Mouse (Mus musculus) liver, adult 2 months (tissue): ENCODE measurements around the gene Sox12. TPM values are rescaled to one million over a fixed set of nuclear protein-coding genes. Genes with fewer than 3 reads are reported as not detected.

ENCODE experiments used
- DNase-seq: peaks from one replicate; pipeline ENCODE4 v3.0.0-alpha.2; 2011; ENCODE audit warnings: low read depth, low spot score; ENCODE audit errors: extremely low read depth
- H3K27ac ChIP-seq: fragments of 200-500 bp; replicated peaks from 2 replicates; pipeline ENCODE4 v1.5.1; 2012; ENCODE audit warnings: low read depth, mild to moderate bottlenecking, control low read depth, inconsistent platforms, low read length; ENCODE audit not compliant: insufficient read depth
- H3K27me3 ChIP-seq: fragments of 200-500 bp; 2 replicates; pipeline ENCODE4 v1.6.1; 2012; ENCODE audit warnings: mild to moderate bottlenecking, moderate library complexity, low read length, inconsistent platforms; ENCODE audit not compliant: control insufficient read depth, insufficient read depth
- H3K36me3 ChIP-seq: fragments of 200-500 bp; 2 replicates; pipeline ENCODE4 v1.6.1; 2012; ENCODE audit warnings: low read length, inconsistent platforms; ENCODE audit not compliant: control insufficient read depth, insufficient read depth
- H3K4me1 ChIP-seq: fragments of 200-500 bp; 2 replicates; pipeline ENCODE4 v1.6.1; 2011; ENCODE audit warnings: low read length; ENCODE audit not compliant: control insufficient read depth, insufficient read depth
- H3K4me3 ChIP-seq: fragments of 200-500 bp; 2 replicates; pipeline ENCODE4 v1.5.1; 2011; ENCODE audit warnings: low read depth, mild to moderate bottlenecking, control low read depth, low read length, moderate library complexity; ENCODE audit not compliant: insufficient read depth
- H3K79me2 ChIP-seq: fragments of 200-500 bp; 2 replicates; pipeline ENCODE4 v1.6.1; 2012; ENCODE audit warnings: inconsistent platforms, mild to moderate bottlenecking, low read length, moderate library complexity; ENCODE audit not compliant: control insufficient read depth, insufficient read depth
- H3K9ac ChIP-seq: fragments of 200-500 bp; 2 replicates; pipeline ENCODE4 v1.6.1; 2012; ENCODE audit warnings: low read depth, mild to moderate bottlenecking, control low read depth, inconsistent platforms, low read length
- CTCF ChIP-seq: fragments of 200-500 bp; IDR thresholded peaks from 2 replicates; pipeline ENCODE4 v1.5.1; 2011; ENCODE audit warnings: low read depth, low read length, control low read depth
- POLR2A ChIP-seq: fragments of 200-500 bp; IDR thresholded peaks from 2 replicates; pipeline ENCODE4 v1.6.1; 2011; ENCODE audit warnings: low read length, control low read depth; ENCODE audit not compliant: insufficient read depth; ENCODE audit errors: extremely low read depth
- WGBS: fragments of 180-500 bp; shearing (Covaris S2); methylation state at CpG from one replicate; pipeline ENCODE4 v1.1.7; 2018; 5-methylcytosine and 5-hydroxymethylcytosine counted together
- polyA plus RNA-seq: library from polyadenylated mRNA; depleted of rRNA; stranded (reverse); fragments of >200 nt; gene quantifications from 2 replicates; pipeline ENCODE4 v1.2.3, GENCODE M21; 2012; rRNA removed
- total RNA-seq: library from RNA; depleted of rRNA; stranded (reverse); fragments of >200 nt; gene quantifications from 2 replicates; pipeline ENCODE4 v1.2.3, GENCODE M21; 2014; rRNA removed

The Sox12 gene
- total and polyA plus RNA-seq, 2 experiments: 0.18 to 1.7 TPM

DNA sequence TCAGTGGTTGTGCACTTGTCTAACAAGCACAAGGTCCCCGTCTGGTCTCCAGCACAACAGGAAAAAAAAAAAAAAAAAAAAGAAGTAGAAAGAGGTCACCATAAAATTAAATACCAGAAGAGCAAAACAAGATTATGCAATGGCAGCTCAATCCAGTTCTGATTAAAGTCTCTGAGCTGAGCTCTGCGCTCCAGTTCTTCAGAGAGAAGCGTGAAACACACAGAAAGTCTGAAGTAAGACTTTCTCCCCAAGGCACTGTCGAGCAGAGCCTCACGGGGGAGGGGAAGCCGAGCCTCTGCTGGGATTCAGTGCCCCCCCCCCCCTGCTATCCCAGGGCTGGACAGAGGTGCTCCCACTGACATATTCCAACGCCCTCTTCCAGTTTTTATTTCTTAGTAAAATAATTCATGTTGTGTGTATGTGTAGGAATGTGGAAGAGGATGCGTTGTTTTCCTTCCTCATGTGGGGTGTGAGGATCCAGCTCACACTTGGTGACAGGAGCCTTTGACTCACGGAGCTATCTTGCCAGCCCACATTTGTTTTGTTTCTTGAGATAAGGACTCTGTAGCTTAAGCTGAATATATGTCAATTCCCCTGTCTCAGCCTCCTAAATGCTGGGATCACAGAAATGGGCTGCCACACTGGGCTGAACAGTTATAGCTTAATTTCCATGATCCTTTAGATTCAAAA is 50.9 kb downstream of the Sox12 start:
- H3K4me3 ChIP-seq: no peak overlapping the region
- no peaks in the 10 kb centered on the region for H3K27me3 ChIP-seq
- H3K4me1 ChIP-seq: peaks cover 12% of the 10 kb centered on the region; the same call in 1 of the 2 replicates
- H3K27ac ChIP-seq: peak overlapping the region; percentile 53
- H3K9ac ChIP-seq: peak overlapping the region; percentile 4; the same call in 1 of the 2 replicates
- no peaks in the 10 kb centered on the region for H3K36me3 ChIP-seq
- peak; percentile 74 for DNase-seq
- 41% methylated on average over 9 of the region's 9 CpGs for WGBS
- TF ChIP-seq POLR2A (no peak), CTCF (no peak)
- no peaks in the 10 kb centered on the region for H3K79me2 ChIP-seq

GRCm38 (mm10) chr2:152345393-152345792 is 52.5 kb downstream of the Sox12 start:
- no peak for TF ChIP-seq POLR2A
- TF ChIP-seq CTCF: no peak
- H3K79me2 ChIP-seq: no peaks in the 10 kb centered on the region
- no peaks in the 10 kb centered on the region for H3K27me3 ChIP-seq
- H3K36me3 ChIP-seq: no peaks in the 10 kb centered on the region
- no peak overlapping the region for H3K9ac ChIP-seq
- no peak overlapping the region for H3K27ac ChIP-seq
- no peak for DNase-seq
- no peak overlapping the region for H3K4me3 ChIP-seq
- H3K4me1 ChIP-seq: peaks cover 12% of the 10 kb centered on the region; the same call in 1 of the 2 replicates
- 96% methylated on average over 6 of the region's 6 CpGs for WGBS

- 86% methylated on average over 5 of the region's 5 CpGs for WGBS
- no peaks in the 10 kb centered on the region for H3K79me2 ChIP-seq
- H3K4me1 ChIP-seq: peaks cover 11% of the 10 kb centered on the region; the same call in 1 of the 2 replicates
- DNase-seq: no peak
- no peaks in the 10 kb centered on the region for H3K36me3 ChIP-seq
- TF ChIP-seq CTCF (no peak), POLR2A (no peak)
- H3K4me3 ChIP-seq: no peak overlapping the region
- H3K27me3 ChIP-seq: no peaks in the 10 kb centered on the region
- H3K27ac ChIP-seq: no peak overlapping the region
- H3K9ac ChIP-seq: no peak overlapping the region
Measured at GRCm38 (mm10) chr2:152344909-152345308, 53.0 kb downstream of the Sox12 start.

DNA sequence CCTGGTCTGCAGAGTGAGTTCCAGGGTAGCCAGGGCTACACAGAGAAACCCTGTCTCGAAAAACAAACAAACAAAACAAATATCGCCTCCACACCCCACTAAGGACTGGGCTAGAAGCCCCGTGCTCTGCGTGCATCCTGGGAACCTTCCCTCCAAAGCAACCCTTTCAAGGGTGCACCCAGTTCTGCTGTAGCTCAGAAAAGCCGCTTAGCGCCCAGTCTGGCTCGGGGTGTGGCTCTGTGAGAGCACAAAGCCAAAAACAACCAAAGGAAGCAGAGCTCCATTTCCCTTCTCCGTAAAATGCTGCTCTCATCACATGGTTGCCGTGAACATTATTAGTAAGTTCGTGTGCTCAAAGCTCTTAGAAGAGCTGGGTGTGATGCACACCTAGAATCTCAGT is 53.5 kb downstream of the Sox12 start:
- peak overlapping the region; percentile 5; the same call in 1 of the 2 replicates for H3K27ac ChIP-seq
- peak; percentile 18 for DNase-seq
- H3K4me3 ChIP-seq: peak overlapping the region; percentile 67
- no peaks in the 10 kb centered on the region for H3K27me3 ChIP-seq
- 17% methylated on average over 10 of the region's 10 CpGs for WGBS
- TF ChIP-seq POLR2A (no peak), CTCF (no peak)
- peak overlapping the region; percentile 10 for H3K9ac ChIP-seq
- H3K79me2 ChIP-seq: no peaks in the 10 kb centered on the region
- H3K4me1 ChIP-seq: peaks cover 9% of the 10 kb centered on the region; the same call in 1 of the 2 replicates
- no peaks in the 10 kb centered on the region for H3K36me3 ChIP-seq

Other genes starting within 250 kb of the Sox12 start
- 82.9 and 99.9 TPM in 2 replicates for gene Csnk2a1, start 171.2 kb downstream of the Sox12 start, total RNA-seq
- 20.7 and 21.1 TPM in 2 replicates for gene Csnk2a1, start 171.2 kb downstream of the Sox12 start, polyA plus RNA-seq
- 13.0 and 15.9 TPM in 2 replicates for gene Tbc1d20, start 104.2 kb downstream of the Sox12 start, total RNA-seq
- gene Tbc1d20, start 104.2 kb downstream of the Sox12 start, polyA plus RNA-seq: 23.6 and 25.1 TPM in 2 replicates
- 43.4 and 47.7 TPM in 2 replicates for gene Rbck1, start 65.4 kb downstream of the Sox12 start, total RNA-seq
- 92.8 and 107 TPM in 2 replicates for gene Rbck1, start 65.4 kb downstream of the Sox12 start, polyA plus RNA-seq
- 14.7 and 16.2 TPM in 2 replicates for gene Trib3, start 54.0 kb downstream of the Sox12 start, total RNA-seq
- 4.9 and 5.4 TPM in 2 replicates for gene Trib3, start 54.0 kb downstream of the Sox12 start, polyA plus RNA-seq
- gene Nrsn2, start 21.4 kb downstream of the Sox12 start, total RNA-seq: not detected in 2 replicates
- not detected in 2 replicates for gene Nrsn2, start 21.4 kb downstream of the Sox12 start, polyA plus RNA-seq
- gene Zcchc3, start 17.0 kb upstream of the Sox12 start, total RNA-seq: 0.37 and 0.47 TPM in 2 replicates
- 0.40 and 0.44 TPM in 2 replicates for gene Zcchc3, start 17.0 kb upstream of the Sox12 start, polyA plus RNA-seq
- not detected in 2 replicates for gene 6820408C15Rik, start 17.5 kb upstream of the Sox12 start, total RNA-seq
- not detected in 2 replicates for gene 6820408C15Rik, start 17.5 kb upstream of the Sox12 start, polyA plus RNA-seq
- gene Defb23, start 66.6 kb upstream of the Sox12 start, total RNA-seq: not detected in 2 replicates
- not detected in 2 replicates for gene Defb23, start 66.6 kb upstream of the Sox12 start, polyA plus RNA-seq
- gene Defb20, start 79.0 kb upstream of the Sox12 start, total RNA-seq: not detected in 2 replicates
- gene Defb20, start 79.0 kb upstream of the Sox12 start, polyA plus RNA-seq: not detected in 2 replicates
- not detected in 2 replicates for gene Defb22, start 92.1 kb upstream of the Sox12 start, total RNA-seq
- gene Defb22, start 92.1 kb upstream of the Sox12 start, polyA plus RNA-seq: not detected in 2 replicates
- not detected in 2 replicates for gene Defb26, start 113.6 kb upstream of the Sox12 start, total RNA-seq
- not detected in 2 replicates for gene Defb26, start 113.6 kb upstream of the Sox12 start, polyA plus RNA-seq
- not detected in 2 replicates for gene Defb28, start 120.2 kb upstream of the Sox12 start, total RNA-seq
- not detected in 2 replicates for gene Defb28, start 120.2 kb upstream of the Sox12 start, polyA plus RNA-seq
- gene Defb29, start 142.0 kb upstream of the Sox12 start, total RNA-seq: not detected in 2 replicates
- not detected in 2 replicates for gene Defb29, start 142.0 kb upstream of the Sox12 start, polyA plus RNA-seq
- not detected in 2 replicates for gene Gm17416, start 171.3 kb upstream of the Sox12 start, total RNA-seq
- not detected in 2 replicates for gene Gm17416, start 171.3 kb upstream of the Sox12 start, polyA plus RNA-seq
- not detected in 2 replicates for gene Defb21, start 174.7 kb upstream of the Sox12 start, total RNA-seq
- not detected in 2 replicates for gene Defb21, start 174.7 kb upstream of the Sox12 start, polyA plus RNA-seq
- not detected in 2 replicates for gene Defb19, start 182.2 kb upstream of the Sox12 start, total RNA-seq
- gene Defb19, start 182.2 kb upstream of the Sox12 start, polyA plus RNA-seq: not detected in 2 replicates
- gene Defb45, start 201.3 kb upstream of the Sox12 start, total RNA-seq: not detected in 2 replicates
- not detected in 2 replicates for gene Defb45, start 201.3 kb upstream of the Sox12 start, polyA plus RNA-seq
- not detected in 2 replicates for gene Defb36, start 206.3 kb upstream of the Sox12 start, total RNA-seq
- gene Defb36, start 206.3 kb upstream of the Sox12 start, polyA plus RNA-seq: not detected in 2 replicates
- gene Defb25, start 225.0 kb upstream of the Sox12 start, total RNA-seq: 2.1 TPM in 1 of 2 replicates, not detected in the other
- not detected in 2 replicates for gene Defb25, start 225.0 kb upstream of the Sox12 start, polyA plus RNA-seq
- 0.34 and 0.65 TPM in 2 replicates for gene Rem1, start 228.9 kb upstream of the Sox12 start, total RNA-seq
- 0.32 and 0.35 TPM in 2 replicates for gene Rem1, start 228.9 kb upstream of the Sox12 start, polyA plus RNA-seq